Mouse (Mus musculus) adrenal gland, adult (tissue): ENCODE results near the gene Ndufa11.

Source experiments
- DNase-seq, 2 experiments: peaks; one replicate each; pipeline ENCODE4 v3.0.0; 2022 to 2023; ENCODE audit warnings: low spot score in 1 of 2; ENCODE audit not compliant: inconsistent age in 2 of 2

Gene Ndufa11

GRCm38 (mm10) chr17:56715914-56716654 is 1.5 kb upstream of the Ndufa11 start:
- DNase-seq: peak in 1 of 2 experiments; percentile 62

DNA sequence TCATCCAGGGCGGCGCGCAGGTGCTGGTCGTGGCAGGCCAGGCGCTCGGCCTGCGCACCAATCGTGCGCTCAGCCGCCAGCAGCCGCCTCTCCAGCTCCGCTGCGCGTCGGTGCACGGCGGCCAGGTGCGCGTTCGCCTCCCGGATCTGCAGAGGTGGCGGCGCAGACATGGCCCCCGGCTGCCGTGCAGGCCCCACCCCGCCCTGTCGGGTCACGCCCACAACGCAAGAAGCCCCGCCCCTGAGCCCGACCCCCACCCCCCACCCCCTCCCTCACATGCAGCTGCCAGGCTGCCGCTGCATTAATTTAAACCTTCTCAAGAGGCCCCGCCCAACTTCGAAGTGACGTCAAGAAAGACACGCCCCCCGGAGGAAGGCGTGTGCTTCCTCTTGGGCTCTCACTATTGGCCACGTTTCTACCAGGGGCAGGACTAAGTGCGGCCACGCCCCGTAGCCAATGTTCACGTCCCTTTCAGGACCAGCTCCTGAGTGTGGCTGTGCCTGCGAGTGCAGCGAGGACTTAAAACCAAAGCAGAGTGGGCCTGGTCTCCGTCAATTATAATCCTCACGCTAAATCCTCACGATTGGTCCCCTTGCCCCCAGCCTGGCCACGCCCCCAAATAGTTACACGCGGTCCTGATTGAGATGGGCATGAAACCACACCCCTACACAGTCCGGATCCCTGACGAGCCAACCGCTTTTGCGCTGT is 758 bp upstream of the Ndufa11 start:
- DNase-seq: peak; percentile 98 to 99

DNA sequence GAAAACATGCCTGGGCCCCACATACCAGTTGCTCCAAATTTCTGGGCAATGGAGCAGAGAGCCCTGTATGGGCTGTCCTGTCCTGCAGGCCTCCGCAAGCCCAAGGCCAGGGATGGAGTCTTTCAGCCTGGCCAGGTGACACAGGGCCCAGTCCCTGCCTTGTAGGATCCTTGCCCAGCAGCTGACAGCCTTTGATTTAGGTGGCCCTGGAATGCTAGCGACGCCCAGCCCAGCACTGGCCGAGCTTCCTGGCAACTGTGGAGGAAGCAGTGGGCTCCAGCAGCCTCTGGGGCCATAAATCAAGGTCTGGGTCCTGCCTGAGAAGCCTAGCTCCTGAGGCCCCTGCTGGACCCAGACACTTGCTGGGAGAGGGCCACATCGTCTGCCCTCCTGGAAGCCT is 4.9 kb downstream of the Ndufa11 start:
- DNase-seq: peak; percentile 74 to 85

GRCm38 (mm10) chr17:56723419-56724161 is 6.0 kb downstream of the Ndufa11 start:
- peak; percentile 4 to 30 for DNase-seq

GRCm38 (mm10) chr17:56727029-56727649 is 9.6 kb downstream of the Ndufa11 start:
- no peak for DNase-seq

- DNase-seq: no peak
Measured at GRCm38 (mm10) chr17:56727659-56728058, 10.1 kb downstream of the Ndufa11 start.

DNA sequence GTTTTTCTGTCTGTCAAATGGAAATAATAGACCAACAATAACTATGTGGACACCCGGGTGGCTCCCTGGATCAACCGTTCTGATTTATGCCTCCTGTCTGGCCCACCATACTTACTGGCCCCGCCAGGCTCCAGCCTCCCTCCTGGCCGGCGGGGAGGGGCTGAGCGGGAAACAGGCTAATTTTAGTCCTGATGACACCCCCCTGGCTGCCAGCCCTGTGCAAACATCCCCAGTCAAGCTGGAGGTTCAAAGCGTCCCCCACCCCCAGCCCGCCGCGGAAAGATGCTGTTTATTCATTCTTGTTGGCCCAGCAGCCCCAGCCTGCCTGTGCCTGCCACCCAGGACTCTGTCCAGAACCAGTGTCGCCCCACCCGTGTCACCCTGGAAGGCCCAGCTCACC is 10.6 kb downstream of the Ndufa11 start:
- DNase-seq: no peak

DNA sequence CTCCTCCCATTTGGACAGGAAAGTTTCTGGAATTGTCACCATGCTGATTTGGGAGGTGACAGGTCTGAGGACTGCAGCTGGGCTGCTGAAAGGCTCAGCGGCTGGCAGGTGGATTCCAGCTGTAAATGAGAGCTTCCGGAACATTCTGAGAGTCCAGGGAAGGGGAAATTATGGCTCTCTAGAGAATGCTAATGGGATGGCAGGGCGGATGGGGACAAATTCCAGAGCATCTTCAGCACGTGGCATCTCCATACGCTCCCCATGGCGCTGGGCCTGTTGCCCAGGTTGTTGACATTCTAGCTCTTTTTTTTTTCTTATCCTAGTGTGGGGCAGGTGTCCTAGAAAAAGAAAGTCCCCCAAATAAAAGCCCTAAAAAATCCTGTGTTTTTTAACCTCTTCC is 11.6 kb downstream of the Ndufa11 start:
- DNase-seq: no peak

- DNase-seq: no peak
Measured at GRCm38 (mm10) chr17:56729656-56730055, 12.1 kb downstream of the Ndufa11 start.

- DNase-seq: no peak
Measured at GRCm38 (mm10) chr17:56736534-56736933, 19.0 kb downstream of the Ndufa11 start.

GRCm38 (mm10) chr17:56738221-56738620 is 20.7 kb downstream of the Ndufa11 start:
- no peak for DNase-seq

- no peak for DNase-seq
Measured at GRCm38 (mm10) chr17:56740118-56740787, 22.7 kb downstream of the Ndufa11 start.

DNA sequence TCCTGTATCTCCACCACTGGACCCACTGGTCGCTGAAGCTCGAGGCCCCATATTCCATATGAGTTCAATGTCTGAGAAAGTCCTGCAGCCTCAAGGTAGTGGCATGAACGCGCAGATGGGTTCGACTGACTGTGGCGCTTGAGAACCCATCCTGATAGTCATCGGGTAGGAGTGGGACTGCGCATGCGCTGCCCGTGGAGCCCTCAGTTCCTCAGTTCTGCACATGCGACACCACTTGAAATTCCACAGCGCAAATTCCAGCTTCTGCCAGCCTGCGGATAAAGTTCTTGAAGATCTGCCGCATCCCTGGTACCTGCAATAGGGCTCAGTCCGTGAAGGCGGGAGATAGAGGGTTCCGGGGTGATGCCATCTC is 23.2 kb downstream of the Ndufa11 start:
- no peak for DNase-seq

GRCm38 (mm10) chr17:56744173-56744572 is 26.6 kb downstream of the Ndufa11 start:
- no peak for DNase-seq

DNA sequence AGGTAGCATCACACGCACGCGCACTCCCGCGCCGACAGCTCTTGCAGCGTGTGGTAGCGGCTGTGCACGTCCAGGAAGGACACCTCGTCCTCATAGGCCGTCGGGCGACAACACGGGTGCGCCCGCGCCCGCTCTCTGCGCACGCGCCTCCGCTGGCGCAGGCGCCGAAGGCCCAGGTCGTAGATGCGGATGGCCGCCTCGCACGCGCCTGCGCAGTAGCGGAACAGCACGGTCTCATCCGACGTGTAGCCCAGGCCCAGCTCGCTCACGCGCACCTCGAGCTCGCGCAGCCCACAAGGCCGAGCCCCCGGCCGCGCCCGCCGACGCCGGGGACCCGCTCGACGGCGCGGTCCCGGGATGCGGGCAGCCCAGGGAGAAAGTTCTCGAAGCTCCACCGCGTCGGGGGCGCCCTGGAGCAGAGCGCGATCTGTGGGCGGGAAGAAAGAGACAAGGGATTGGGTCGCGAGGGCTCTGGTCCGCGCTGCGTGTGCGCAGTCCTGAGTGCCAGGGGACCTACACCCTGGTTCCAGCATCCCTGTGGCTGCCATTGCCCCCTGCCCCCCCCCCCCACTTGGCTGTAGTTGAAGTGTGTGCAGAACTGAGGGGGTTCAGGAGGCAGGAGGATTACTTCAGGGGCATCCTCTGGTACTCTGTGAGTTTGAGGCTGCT is 34.0 kb downstream of the Ndufa11 start:
- DNase-seq: peak; percentile 43 to 60

DNA sequence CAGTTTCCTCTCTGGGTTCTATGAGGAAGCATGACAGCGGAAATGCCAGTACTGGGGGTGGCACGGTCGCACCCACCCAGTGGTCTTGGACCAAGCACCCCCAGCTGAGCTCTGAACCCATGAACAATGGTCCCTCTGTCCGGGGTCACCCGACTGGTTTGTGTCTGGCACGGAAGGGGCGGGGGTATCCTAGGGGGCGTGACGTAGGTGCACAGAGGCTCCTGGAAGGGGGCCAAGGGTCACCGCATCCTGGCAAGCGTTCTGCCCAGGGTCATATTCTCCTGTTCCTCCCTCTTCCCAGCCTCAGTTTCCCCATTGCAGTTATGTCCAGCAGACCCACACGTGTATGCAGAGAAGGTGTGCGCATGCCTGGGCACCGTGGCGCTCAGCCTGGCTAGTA is 35.9 kb downstream of the Ndufa11 start:
- no peak for DNase-seq

DNA sequence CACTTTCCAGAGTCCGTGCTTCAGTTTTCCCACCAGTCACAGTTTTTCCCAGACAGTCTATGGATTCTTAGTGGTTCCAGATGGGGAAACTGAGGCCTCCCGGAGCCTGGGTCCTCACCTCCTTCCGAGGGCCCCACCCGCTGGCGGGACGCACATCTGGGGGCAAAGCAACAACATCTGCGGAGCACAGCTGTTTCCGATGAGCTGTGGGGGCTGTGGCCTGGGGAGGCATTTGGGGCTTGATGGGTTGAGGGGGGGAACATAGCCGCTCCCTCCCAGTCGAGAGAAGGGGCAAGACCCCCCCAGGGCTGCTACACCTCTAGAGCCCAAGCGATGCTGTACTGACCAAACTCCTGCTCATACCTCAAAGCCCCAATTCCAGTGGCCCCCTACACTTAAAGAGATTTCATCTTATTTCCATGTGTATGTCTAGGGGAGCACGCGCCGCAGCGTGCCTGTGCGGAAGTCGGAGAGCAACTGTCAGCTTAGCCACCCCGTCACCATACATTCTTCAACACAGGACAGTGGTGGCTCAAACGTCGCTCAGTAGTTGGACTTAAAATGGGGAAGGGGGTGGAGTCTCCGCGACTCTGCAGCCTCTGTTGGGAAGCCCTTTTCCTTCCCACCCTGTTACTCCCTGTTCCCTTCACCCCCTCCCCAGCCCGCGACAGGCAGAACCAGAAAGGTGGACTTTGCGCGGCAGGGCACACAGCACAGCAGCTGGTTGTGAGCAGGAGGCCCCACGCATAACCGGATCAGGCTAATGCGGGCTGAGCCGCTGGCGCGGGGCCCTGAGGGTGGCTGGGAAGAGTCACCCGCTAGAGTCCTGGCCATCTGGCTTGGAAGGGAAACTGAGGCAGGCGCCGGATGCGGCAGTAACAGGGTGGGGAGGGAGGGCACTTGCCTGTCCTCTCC is 37.0 kb downstream of the Ndufa11 start:
- no peak for DNase-seq

- peak; percentile 55 to 80 for DNase-seq
Measured at GRCm38 (mm10) chr17:56756703-56757399, 39.3 kb downstream of the Ndufa11 start.
